Mouse (Mus musculus) brain, embryonic 14.5 days (tissue): ENCODE data around the gene Inf2.

Source experiments
- CTCF ChIP-seq: fragments of 200-500 bp; IDR thresholded peaks from 2 replicates; pipeline ENCODE4 v1.5.1; 2012; ENCODE audit warnings: inconsistent platforms, mild to moderate bottlenecking, moderate library complexity, borderline replicate concordance; ENCODE audit not compliant: insufficient read depth, insufficient read length; ENCODE audit errors: extremely low read depth
- POLR2A ChIP-seq: fragments of 200-500 bp; IDR thresholded peaks from 2 replicates; pipeline ENCODE4 v1.6.1; 2012; ENCODE audit warnings: mild to moderate bottlenecking, inconsistent platforms, borderline replicate concordance; ENCODE audit not compliant: poor library complexity, insufficient read depth, insufficient read length, severe bottlenecking; ENCODE audit errors: extremely low read depth

- TF ChIP-seq CTCF (no peak), POLR2A (no peak)
Measured at GRCm38 (mm10) chr12:112539466-112539965, 49.1 kb upstream of the Inf2 start.
